Mouse (Mus musculus) thymus, postnatal 4 days (tissue): ENCODE results near the gene Rai1.

ENCODE experiments used
- DNase-seq: peaks from one replicate; pipeline ENCODE4 v3.0.0; 2021

Rai1 gene

DNA sequence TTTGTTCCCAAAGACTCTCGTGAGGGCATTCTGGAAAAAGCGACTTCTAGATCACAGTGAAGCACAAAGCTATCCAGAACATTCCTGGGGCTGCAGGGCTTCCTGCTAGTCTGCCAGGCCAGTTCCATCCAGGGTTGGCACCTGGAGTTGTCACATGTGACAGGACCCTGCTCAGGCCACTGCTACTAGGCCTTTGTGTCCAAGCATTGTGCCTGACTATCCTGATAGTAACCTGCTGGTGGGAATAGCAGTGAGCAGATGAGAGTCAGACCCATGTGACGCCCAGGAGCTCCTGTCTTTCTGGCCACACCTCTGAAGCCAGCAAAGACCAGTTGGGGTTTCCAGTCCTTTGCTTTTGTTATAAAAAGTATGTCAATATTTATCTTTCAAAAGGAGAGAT is 67.3 kb downstream of the Rai1 start:
- no peak for DNase-seq

DNA sequence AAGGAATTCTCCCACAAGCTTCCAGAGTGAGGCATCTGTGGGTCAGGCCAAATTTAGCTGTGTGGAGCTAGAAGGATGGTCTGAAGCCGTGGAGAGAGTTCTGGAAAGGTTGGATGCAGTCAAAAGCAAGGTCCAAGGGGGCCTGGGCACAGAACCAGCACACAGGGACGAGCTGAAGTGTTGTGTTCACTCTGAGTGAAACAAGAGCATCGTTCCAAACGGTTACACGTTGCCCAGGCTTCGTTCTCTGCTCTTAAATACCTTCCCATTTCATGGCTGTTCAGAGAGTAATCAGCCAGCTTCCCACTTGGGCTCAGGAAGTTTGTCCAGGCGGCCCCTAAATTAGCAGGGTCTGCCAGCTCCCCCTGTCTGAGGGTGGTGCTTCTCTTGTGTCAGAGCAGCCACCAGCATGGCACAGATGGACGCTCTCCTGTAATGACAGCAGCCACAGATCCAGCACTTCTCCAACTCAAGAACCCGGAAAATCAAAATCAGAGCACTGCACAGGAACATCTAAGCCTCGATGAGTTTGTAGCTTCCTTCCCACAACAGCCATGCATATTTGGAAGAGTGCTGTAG is 68.9 kb downstream of the Rai1 start:
- DNase-seq = no peak

DNA sequence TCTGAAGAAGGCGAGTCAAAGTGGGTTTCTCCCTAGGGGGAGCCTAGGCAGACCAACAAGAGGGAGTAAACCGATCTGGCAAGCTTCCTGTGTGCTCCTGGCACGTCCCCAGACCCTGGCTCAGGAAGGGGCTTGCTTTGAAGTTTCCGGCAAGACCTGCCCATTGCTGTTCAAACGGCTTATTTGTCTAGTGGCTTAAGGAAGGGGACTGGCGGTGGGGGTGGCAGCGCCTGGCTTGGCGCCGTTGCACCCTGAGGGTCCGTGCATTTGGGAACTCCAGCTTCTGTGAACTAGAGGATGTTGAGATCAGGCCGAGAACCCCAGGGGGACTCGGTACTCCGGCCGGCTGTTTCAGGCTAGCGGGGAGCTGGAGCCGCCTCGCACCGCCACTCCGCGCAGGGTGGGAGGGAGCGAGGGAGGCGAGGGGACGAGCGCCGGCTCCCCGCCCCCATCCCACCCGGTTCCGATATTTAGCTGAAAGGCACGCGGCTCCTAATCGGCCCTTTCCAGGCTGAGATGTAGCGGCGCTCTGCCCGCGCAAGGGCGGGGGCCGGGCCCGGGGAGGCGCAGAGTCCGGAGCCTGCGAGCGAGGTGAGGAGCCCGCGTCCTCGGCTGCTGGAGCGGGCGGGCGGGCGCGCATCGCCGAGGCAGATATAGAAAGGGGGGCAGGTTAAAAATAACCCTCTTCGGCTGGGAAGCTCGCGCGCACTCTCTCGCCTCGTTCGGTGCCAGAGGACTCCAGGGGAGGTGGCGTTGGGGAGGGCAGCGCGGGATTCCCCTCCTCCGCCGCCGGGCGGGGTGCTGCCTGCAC is 70.8 kb downstream of the Rai1 start:
- DNase-seq = peak; percentile 73

DNA sequence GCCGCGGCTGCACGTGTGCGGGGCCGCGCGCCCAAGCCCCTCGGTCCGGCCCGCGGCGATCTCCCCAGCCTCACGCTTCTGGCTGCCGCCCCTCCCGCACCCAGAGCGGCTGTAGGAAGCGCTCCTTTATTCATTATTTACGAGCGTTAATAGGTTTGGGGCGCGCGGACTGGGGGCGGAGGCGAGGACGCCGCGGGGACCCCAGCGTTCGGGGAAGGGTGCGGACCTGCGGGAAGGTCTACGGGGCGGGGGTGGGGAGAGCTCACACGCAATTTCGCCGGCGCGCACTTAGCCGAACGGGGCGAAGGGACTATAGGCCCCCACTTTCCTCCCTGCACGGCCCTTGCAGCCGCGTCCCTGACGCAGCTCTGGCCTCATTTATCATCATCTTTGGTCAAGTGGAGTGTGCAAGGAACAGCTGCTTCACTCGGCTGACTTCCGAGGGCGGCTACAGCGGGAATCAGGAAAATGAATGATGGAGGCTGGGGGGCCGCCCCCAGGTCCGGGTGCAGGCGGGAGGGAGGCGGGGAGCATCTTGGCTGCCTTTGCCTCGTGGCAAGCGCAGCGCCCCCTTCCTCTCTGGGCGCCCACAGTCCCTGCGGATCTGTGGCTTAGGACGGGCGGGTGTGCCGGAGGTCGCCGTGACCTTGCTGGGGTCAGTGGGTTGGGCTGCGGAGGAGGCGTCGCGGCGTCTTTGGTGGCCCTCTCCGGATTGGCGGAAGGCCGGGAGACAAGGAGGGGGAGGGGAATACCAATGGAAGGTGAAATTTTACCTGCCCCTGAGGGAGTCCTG is 71.6 kb downstream of the Rai1 start:
- DNase-seq = peak; percentile 81

DNA sequence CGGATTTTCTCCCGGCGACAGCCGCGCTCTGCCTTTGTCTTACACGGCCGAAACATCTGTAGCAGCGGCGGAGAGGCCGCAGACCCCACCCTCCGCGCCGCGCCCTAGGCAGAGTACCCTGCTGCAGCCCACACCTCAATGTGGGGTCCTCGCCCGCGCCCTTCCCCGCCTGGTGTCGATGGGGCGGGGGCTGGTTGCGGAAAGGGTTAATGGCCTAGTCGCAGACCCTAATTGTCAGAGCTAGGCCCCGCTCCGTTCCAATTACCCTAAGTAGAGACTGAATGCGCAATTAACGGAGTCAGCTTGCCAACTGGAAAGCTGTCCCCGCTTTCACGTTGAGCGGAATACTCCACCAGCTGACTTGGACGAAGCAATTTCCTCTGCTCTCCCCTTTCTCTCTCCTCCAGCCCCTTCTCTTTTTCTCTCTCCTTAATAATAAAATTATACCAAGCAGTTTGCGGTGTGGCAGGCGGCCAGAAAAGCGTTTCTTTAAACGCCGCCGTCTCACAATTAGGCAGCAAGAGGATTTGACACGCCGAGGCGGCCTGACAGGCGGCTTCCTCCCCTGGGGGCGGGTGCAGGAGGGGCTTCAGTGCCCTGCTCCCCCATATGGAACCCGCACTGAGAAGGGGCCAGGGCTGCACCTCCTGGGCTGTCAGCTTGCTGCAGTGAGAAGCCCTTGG is 72.3 kb downstream of the Rai1 start:
- DNase-seq = peak; percentile 73

DNA sequence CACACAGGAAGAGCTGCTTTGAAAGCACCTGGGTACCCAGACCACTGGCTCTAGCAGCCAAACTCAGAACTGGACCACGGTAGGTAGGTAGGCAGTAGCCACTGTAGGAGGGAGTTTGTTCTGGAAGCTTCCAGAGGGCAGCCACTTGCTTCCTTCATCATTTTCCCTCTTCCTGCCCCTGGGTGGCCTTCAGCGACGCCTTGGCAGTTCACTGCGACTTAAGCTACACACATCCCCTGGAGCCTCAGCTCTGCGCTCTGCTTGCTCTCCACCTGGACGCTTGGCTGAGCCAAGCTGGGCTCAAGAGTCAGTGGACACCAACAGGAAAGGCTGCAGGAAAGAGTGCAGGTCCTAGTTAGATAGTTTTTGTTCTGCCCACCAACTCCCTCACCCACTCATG is 73.2 kb downstream of the Rai1 start:
- DNase-seq = no peak

DNA sequence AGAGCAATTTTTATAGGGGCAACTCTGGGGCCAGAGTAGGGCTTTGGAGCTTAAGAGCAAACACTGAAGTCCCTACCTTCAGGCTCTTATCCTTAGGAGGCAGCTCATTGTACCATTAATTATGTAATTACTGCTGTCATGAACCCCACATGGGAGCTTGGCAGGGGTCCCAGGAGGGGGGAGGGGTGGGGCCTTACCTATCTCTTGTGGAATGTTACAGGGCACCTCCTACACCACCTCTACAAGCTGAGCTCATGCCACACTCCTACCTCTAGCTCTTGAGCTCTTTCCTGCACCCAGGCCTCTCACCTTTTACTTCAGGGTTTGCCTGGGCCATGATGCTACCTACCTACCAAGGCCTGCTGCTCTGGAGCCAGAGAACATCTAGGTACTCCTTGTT is 73.7 kb downstream of the Rai1 start:
- DNase-seq = no peak

DNA sequence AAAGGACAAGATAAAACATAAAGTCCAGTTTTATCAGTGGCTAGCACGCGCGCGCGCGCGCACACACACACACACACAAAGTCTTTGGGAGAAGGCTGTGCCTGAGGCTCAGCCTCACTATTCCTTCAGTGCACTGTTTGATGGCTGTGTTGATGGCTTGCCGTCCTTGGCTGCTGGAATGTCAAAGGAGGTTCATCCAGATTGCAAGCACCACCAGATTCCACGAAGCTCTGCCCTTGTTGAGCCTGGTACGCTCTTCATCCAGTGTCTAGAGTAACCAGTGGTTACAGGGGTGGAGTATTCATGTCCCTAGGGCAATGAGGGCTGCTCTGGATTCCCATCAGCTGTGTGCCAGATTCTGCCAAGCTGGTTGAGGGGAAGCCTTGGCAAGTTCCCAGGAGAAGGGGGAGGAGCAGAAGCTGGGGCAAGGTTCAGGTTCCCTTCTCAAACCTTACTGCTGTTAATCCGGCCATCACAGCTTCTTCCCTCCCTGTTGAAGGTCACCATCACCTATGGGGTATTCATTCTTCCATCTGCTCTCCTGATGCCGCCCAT is 77.4 kb downstream of the Rai1 start:
- no peak for DNase-seq

DNA sequence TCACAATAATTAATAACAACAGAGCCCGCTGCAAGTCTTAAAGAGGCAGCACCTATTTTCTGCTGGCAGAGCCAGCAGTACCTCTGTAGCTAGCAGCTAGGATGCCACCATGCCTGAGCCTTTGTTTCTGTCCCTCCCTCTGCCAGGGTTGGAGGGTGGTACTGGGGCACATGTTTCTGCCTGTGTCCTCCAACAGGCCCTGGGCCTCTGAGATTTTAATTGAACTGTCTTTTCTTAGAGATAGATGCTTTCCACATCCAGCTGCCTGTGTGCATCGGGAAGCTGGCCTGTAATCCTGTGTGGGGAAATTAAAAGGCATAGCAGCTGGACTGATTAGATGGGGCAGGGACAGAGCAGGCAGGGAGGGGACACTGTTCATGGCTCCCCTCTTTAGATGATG is 77.9 kb downstream of the Rai1 start:
- no peak for DNase-seq

DNA sequence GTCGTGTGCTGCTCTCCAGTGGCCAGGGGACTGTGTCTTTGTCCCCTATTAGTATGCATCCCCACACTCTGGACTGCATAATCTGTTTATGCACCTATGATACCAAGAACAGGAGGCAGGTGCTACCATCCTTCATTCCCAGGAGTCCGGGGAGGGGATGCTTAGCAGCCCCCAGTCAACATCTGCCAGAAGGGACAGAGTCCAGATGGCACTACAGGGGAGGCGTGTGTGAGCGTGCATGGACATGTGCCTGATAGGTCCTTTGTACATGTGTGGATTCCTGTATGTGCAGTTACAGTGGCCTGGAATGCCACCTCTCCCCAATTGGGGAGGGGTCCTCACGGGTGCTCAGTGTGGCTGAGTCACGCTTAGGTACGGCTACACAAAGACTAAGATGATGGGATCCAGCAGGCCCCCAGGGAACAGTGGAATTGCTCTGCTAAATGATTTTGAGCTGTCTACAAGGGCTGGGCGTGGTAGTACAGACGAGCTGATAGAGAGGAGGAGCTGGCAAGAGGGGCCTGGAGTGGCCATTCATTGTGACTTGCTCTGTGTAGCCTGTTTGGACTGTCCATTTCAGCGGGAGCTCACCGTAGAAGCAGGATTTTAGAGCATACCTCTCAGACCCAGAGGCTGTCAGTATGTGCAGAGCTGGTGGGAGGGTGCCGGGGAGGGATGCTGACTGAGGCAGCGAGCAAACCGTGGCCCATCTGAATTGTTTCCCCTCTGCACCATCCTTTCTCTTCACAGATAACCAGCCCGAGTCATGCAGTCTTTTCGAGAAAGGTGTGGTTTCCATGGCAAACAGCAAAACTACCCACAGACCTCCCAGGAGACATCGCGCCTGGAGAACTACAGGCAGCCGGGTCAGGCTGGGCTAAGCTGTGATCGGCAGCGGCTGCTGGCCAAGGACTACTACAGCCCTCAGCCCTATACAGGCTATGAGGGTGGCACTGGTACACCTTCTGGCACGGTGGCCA is 79.8 kb downstream of the Rai1 start:
- DNase-seq = peak; percentile 55

DNA sequence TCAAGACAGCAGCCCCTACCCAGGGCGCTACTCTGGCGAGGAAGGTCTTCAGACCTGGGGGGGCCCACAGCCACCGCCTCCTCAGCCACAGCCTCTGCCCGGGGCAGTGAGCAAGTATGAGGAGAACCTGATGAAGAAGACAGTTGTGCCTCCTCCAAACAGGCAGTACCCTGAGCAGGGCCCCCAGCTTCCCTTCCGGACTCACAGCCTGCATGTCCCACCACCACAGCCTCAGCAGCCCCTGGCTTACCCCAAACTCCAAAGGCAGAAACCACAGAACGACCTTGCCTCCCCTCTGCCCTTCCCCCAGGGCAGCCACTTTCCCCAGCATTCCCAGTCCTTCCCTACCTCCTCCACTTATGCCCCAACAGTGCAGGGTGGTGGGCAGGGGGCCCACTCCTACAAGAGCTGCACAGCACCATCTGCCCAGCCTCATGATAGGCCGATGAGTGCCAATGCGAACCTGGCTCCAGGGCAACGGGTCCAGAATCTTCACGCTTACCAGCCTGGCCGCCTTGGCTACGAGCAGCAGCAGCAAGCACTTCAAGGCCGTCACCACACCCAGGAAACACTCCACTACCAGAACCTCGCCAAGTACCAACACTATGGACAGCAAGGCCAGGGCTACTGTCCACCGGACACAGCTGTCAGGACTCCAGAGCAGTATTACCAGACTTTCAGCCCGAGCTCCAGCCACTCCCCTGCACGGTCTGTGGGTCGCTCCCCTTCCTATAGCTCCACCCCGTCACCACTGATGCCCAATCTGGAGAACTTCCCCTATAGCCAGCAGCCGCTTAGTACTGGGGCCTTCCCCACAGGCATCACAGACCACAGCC is 80.8 kb downstream of the Rai1 start:
- DNase-seq = peak; percentile 74

DNA sequence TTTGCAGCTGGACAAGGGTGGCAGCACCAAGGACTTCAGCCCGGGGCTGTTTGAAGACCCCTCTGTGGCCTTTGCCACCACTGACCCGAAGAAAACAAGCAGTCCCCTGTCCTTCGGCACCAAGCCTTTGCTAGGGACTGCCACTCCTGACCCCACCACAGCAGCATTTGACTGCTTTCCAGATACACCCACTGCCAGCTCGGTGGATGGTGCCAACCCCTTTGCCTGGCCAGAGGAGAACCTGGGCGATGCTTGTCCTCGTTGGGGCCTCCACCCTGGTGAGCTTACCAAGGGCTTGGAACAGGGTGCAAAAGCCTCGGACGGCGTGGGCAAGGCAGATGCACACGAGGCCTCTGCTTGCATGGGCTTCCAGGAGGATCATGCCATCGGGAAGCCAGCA is 82.3 kb downstream of the Rai1 start:
- no peak for DNase-seq

DNA sequence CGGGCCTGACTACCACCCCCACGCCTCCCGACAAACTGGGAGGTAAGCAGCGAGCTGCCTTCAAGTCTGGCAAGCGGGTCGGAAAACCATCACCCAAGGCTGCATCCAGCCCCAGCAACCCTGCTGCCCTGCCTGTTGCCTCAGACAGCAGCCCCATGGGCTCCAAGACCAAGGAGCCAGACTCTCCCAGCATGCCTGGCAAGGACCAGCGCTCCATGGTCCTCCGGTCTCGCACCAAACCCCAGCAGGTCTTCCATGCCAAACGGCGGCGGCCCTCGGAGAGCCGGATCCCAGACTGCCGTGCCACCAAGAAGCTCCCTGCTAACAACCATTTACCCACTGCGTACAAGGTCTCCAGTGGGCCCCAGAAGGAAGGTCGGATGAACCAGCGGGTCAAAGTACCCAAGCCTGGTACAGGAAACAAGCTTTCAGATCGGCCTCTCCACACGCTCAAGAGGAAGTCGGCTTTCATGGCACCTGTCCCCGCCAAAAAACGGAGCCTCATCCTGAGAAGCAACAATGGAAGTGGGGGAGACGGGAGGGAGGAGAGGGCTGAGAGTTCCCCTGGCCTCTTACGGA is 83.6 kb downstream of the Rai1 start:
- peak; percentile 45 for DNase-seq

DNA sequence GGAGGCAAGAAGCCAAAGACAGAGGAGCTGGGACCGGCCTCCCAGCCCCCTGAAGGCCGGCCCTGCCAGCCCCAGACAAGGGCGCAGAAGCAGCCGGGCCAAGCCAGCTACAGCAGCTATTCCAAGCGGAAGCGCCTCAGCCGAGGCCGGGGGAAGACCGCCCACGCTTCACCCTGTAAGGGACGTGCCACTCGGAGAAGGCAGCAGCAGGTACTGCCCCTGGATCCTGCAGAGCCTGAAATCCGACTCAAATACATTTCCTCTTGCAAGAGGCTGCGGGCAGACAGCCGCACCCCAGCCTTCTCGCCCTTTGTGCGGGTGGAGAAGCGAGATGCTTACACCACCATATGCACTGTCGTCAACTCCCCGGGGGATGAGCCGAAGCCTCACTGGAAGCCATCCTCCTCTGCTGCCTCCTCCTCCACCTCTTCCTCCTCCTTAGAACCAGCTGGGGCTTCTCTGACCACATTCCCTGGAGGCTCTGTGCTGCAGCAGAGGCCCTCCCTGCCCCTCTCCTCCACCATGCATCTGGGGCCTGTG is 84.8 kb downstream of the Rai1 start:
- DNase-seq = peak; percentile 27

DNA sequence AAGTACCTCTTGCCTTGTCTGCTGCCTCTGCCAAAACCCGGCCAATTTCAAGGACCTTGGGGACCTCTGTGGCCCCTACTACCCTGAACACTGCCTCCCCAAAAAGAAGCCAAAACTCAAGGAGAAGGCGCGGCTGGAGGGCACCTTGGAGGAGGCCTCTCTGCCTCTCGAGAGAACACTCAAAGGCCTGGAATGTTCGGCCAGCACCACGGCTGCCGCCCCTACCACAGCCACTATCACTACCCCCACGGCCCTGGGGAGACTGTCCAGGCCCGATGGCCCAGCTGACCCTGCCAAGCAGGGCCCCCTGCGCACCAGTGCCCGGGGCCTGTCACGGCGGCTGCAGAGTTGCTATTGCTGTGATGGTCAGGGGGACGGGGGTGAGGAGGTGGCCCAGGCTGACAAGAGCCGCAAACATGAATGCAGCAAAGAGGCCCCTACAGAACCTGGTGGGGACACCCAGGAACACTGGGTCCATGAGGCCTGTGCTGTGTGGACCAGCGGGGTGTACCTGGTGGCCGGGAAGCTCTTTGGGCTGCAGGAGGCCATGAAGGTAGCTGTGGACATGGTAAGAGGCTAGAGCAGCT is 85.3 kb downstream of the Rai1 start:
- no peak for DNase-seq

DNA sequence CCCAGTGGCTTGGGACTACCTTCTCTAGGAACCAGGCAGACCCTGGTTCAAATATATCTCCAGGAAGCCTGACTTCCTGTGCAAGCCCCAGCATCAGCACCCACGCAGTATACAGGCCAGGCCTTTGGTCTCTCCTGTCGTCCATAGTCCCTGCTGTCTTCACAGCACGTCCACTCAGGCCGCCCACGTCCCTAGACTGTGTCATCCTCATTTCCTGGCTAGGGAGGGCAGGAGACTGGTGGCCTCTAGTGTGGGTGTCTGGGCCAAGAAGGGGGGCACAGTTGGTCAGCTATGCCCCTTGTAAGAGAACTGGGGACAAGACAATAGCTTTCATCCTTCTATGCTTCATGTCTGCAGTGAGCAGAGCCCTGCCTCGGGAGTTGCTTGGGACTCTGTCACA is 87.7 kb downstream of the Rai1 start:
- DNase-seq = no peak

DNA sequence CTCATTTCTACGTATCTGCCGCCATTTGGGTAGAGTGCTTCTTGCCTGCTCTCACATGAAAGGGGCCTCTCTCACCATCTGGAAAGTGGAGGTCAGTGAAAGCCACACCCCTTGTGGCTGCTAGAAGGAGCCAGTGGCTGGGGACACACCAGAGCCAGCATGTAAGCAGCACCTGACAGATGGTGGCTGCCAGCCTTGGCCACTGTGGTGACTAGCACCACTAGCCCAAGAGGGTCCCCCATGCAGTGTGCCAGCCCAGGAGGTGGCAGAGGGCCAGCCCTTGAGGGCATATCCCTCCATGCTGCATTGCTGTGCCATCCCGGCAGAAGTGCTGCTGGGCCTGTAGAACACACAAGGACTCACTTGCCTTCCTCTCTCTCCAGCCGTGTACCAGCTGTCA is 88.7 kb downstream of the Rai1 start:
- no peak for DNase-seq

DNA sequence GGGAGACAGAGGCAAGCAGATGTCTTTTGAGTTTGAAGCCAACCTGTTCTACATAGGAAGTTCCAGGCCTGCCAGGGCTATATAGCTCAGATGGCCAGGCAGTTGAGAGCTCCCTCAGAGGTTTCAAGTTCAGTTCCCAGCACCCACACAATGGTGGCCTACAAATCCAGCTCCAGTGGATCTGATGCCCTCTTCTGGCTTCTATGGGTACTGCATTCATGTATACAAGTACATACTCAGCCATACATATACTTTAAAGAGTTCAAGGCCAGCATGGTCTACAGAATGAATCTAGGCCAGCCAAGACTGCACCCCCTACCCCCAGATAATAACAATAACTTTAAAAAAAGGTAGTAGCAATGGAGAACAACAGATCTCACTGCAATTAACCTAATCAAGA is 90.3 kb downstream of the Rai1 start:
- peak; percentile 45 for DNase-seq

DNA sequence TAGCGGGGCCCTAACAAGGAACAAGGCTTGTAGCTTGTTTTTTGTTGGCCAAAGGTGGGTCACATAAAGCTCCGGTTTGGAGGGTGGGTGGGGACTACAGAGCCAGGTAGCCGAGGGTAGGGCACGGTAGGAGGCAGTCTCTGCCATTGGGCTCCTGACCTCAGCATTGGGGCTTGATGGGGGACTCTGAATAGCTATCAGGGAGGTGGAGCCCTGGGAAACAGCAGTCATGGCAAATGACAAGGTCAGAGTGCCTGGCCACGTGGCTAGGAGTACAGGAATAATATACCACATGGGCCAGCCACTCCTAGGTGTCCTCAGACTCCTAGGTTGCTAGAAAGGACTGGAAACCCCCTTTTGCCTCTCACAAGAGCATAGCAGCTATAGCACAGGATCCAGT is 91.5 kb downstream of the Rai1 start:
- no peak for DNase-seq
